Mouse (Mus musculus) adrenal gland, postnatal 36 days (tissue): ENCODE measurements at regions not wholly inside any gene's neighbourhood (a gene's known extent, or its start where the extent isn't known, plus 50 kb on each side); places are given as distances from the start of the nearest gene placed in this dataset.

Experiments
- DNase-seq, 2 experiments: peaks; one replicate each; pipeline ENCODE4 v3.0.0; 2021; ENCODE audit warnings: mixed read lengths in 1 of 2

- no peak for DNase-seq
Observed at GRCm38 (mm10) chr10:66102103-66102502, 993.8 kb upstream of the Jmjd1c start.

GRCm38 (mm10) chr10:66131361-66131760 lies 964.6 kb upstream of the Jmjd1c start:
- no peak for DNase-seq

- DNase-seq = no peak
Observed at GRCm38 (mm10) chr10:66132025-66132424, 963.9 kb upstream of the Jmjd1c start.

- no peak for DNase-seq
Observed at GRCm38 (mm10) chr10:66142413-66142812, 953.5 kb upstream of the Jmjd1c start.

- no peak for DNase-seq
Observed at GRCm38 (mm10) chr10:66142910-66143309, 953.0 kb upstream of the Jmjd1c start.

GRCm38 (mm10) chr10:66150966-66151365 lies 945.0 kb upstream of the Jmjd1c start:
- no peak for DNase-seq

- DNase-seq = no peak
Observed at GRCm38 (mm10) chr10:66152777-66153176, 943.1 kb upstream of the Jmjd1c start.

GRCm38 (mm10) chr10:66160916-66161556 lies 934.9 kb upstream of the Jmjd1c start:
- no peak for DNase-seq

GRCm38 (mm10) chr10:66172803-66173202 lies 923.1 kb upstream of the Jmjd1c start:
- DNase-seq = no peak

- DNase-seq = no peak
Observed at GRCm38 (mm10) chr10:66177318-66177717, 918.6 kb upstream of the Jmjd1c start.

- DNase-seq = no peak
Observed at GRCm38 (mm10) chr10:66181231-66181630, 914.7 kb upstream of the Jmjd1c start.

- no peak for DNase-seq
Observed at GRCm38 (mm10) chr10:66183069-66183468, 912.9 kb upstream of the Jmjd1c start.

GRCm38 (mm10) chr10:66187038-66187437 lies 908.9 kb upstream of the Jmjd1c start:
- no peak for DNase-seq

GRCm38 (mm10) chr10:66201115-66201514 lies 894.8 kb upstream of the Jmjd1c start:
- no peak for DNase-seq

- no peak for DNase-seq
Observed at GRCm38 (mm10) chr10:66228123-66228522, 867.8 kb upstream of the Jmjd1c start.

- no peak for DNase-seq
Observed at GRCm38 (mm10) chr10:66234370-66234916, 861.5 kb upstream of the Jmjd1c start.

GRCm38 (mm10) chr10:66256377-66256776 lies 839.5 kb upstream of the Jmjd1c start:
- DNase-seq = no peak

- DNase-seq = no peak
Observed at GRCm38 (mm10) chr10:66270647-66271270, 825.2 kb upstream of the Jmjd1c start.

- DNase-seq = no peak
Observed at GRCm38 (mm10) chr10:66295628-66296027, 800.3 kb upstream of the Jmjd1c start.

GRCm38 (mm10) chr10:66303235-66303780 lies 792.6 kb upstream of the Jmjd1c start:
- no peak for DNase-seq

GRCm38 (mm10) chr10:66304901-66305300 lies 791.0 kb upstream of the Jmjd1c start:
- DNase-seq = no peak

GRCm38 (mm10) chr10:66331166-66331565 lies 764.8 kb upstream of the Jmjd1c start:
- no peak for DNase-seq

GRCm38 (mm10) chr10:66337994-66338393 lies 757.9 kb upstream of the Jmjd1c start:
- no peak for DNase-seq
